Mouse (Mus musculus): ENCODE data around the gene Pcbp1.
"Not testable (repeated sequence)": the region's sequence is repeated elsewhere in the genome, so short reads cannot be mapped to it uniquely, and the experiment has no call there.

Pcbp1 gene

DNA sequence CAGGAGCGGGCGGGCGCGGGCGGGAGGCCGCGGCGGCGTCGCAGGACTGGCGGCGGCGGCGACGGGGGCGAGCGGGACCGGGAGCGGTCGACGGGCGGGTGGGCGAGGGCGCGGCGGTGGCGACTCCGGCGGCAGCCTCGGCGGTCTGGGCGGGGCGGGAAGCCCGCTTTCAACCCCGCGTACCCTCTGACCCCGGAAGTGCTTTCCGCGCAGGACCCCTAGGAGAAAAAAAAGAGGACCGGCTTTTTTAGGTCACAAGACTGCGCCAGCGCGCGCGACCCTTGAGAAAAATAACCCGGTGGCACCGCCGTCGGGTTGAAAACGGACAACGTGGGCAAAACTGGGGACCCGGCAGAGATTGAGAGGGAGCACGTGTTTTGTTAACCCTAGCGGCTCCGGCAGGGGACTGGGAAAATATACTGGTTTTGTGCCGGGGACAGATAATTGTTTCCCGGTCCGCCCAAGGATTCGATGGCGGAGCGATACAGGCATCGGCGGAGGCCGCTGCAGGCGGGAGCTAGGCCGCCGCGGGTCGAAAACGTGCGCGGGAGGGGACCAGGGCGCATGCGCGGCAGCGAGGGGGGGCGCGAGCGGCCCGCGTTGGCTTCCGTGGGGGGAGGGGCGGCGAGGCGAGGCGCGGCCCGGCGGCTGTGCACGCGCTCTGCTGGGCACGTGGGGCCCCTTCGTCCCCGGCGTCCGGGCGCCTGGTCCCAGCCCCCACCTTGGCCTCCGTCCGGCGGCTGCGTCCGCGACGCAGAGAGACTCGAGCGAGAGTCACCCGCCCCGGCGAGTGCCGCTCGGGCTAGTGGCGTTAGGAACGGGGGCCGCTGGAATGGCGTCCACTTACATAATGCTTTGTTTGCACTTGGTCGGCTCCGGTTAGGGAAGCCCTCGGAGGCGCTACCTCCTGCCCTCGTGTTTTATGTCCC lies at the start of gene Pcbp1:
Gene Pcbp1 (minus strand): TSS at position 290 of the 929 bp plus-strand sequence.
- DNase-seq (ENCODE audit: low spot score), result peak; percentile 98

DNA sequence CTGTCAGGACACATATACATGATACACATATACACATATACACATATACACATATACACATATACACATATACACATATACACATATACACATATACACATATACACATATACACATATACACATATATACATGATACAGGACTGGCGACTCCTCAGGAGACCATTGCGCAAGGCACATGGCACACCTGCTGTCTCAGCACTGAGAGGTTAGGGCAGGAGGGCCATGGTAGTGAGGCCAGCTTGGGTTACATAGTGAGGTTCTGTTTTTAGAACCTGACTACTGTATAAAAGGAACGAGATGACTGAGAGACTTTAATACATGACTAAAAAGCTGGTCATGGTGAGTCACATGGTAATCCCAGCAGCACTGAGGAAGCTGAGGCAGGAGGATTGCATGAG lies 48.4 kb upstream of the Pcbp1 start:
- DNase-seq (ENCODE audit: low spot score), result no peak

DNA sequence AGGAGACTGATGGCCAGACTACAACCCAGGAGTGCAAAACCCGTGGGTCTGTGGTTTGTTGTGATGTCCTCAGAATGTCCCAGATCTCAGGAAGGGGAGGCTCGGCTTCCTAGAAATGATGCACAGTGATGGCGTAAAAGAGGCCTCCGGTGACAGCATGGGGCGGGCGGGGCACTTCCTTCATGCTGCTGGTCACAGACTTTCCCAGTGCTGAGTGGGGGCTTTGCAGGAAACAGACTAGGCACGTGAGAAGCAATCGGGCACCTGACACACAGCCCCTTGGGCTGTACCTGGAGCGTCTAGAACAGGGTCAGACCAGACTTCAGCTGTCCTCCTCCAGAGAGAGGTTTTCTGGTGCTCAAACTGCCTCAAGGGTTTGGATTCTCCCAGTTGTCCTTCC lies 44.7 kb upstream of the Pcbp1 start:
- DNase-seq (ENCODE audit: low spot score), result no peak

DNA sequence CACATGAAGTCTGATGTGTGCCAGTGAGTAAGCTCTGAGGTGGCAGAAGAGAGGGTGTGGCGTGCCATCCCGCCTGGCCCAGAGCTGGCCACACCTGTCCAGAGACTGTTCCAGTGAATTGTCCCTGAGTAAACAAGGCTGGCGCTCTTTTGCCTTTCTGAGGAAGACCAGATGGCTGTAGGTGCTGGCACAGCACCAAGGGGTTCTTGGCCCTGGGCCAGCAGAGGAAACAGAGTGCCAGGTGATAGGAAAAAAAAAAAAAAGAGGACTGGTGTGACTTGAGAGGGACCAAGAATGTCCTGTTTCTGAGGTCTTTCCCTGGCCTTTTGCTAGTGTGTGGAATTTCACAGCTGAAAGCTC lies 43.3 kb upstream of the Pcbp1 start:
- DNase-seq (ENCODE audit: low spot score), result no peak

DNA sequence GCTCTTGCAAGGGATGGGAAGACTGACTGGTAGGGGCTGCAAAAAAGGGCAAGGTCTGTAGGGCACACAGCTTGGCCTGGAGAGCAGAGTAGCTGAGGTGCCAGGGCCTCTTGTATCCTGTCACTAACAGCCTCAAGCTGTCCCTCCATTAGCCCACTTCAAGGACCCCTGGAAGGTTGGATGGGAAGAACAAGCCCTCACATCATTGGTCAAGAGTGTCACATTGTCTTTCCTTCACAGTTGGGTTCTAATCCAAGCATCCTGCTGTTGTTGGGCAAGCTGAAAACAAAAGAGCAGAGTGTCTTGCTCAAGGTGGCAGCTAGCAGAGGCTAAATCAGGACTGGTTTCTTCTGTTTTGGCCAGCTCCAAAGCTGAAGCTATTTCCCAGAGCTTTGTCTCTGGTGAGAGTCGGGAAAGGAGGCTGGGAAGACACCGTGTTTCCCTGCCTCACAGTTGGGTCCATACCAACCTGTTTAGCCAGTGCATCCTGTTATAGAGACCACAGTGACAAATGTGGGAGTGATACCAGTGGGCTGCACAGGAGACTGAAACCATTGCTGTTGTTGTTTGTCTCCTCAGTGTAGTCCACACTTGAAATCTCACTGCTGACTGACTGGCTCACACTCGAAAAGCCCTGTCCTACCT lies 42.8 kb upstream of the Pcbp1 start:
- DNase-seq (ENCODE audit: low spot score), result peak; percentile 29

DNA sequence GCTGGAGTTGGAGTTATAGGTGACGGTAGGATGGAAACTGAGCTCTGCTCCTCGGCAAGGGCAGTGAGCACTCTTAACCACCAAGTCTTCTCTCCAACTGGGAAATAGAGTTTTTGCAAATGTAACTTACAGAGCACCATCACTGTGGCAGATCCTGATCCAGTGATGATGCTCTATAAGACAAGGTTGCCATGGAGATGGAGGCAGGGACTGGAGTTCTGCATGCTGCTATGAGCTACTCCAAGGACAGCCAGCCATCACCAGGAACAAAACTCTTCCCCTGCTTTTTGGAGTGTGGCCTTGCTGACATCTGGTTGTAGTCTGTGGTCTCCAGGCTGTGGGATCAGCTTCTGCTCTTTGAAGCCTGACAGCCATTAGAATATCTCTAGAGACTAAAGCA lies 39.7 kb upstream of the Pcbp1 start:
- no peak for DNase-seq (ENCODE audit: low spot score)

- not testable (repeated sequence) for DNase-seq (ENCODE audit: low spot score)
These were observed 31.1 kb upstream of the Pcbp1 start for GRCm38 (mm10) chr6:86557182-86557581.

GRCm38 (mm10) chr6:86556345-86557058 lies 30.4 kb upstream of the Pcbp1 start:
- DNase-seq (ENCODE audit: low spot score), result no peak

DNA sequence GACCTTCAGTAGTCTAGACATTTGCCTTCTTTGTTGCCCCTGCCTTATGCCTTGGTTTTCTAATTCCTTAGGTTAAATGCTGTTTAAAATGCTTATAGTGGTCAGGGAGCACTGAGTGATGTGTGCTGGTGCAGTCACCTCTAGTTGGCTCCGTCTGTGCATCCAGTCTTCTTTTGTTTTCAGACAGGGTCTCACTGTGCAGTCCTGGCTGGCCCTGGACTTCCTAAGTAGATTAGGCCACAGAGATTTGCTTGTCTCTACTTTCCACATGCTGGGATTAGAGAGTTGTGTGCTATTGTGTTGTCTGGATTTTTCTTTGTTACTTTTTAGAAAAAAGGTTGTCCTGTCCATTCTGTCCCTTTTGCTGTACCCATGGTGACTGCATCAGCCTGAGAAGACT lies 24.5 kb upstream of the Pcbp1 start:
- no peak for DNase-seq (ENCODE audit: low spot score)

GRCm38 (mm10) chr6:86547880-86548367 lies 21.8 kb upstream of the Pcbp1 start:
- DNase-seq (ENCODE audit: low spot score), result no peak

- DNase-seq (ENCODE audit: low spot score), result no peak
These were observed 21.2 kb upstream of the Pcbp1 start for GRCm38 (mm10) chr6:86547228-86547755.

- DNase-seq (ENCODE audit: low spot score), result peak; percentile 68
These were observed 19.1 kb upstream of the Pcbp1 start for GRCm38 (mm10) chr6:86545236-86545635.

DNA sequence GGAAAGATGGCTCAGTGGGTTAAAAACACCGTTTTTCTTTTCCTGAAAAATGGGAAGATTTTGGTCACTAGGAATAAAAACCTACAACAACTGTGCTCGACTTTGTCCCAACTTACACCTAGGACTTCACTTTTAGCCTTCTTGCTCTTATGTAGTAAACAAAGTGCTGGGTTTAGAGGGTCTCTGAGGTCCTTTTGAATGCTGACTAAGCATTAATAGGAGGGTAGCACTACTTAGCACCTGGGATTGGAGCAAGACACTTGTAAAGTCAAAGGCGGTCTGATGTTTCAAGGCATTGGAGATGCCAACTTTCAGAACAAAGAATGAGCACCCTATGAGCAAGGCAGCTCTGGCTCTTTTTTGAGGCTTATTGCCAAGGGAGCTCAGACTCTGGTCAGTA lies 17.7 kb upstream of the Pcbp1 start:
- peak; percentile 75 for DNase-seq (ENCODE audit: low spot score)

DNA sequence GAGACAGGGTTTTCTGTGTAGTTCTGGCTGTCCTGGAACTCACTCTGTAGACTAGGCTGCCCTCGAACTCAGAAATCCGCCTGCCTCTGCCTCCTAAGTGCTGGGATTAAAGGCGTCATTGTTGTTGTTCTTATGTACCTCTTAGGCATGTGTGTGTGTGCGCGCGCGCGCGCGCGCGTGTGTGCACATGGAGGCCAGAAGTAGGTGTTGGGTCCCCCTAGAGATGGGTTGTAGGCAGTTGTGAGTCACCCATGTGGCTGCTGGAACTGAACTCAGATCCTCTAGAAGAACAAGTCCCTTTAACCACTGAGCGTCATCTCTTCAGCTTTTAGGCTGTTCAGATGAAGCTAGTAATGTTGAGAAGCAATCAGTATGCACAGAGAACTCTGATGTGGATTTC lies 16.9 kb upstream of the Pcbp1 start:
- no peak for DNase-seq (ENCODE audit: low spot score)

- DNase-seq (ENCODE audit: low spot score), result no peak
These were observed 15.5 kb upstream of the Pcbp1 start for GRCm38 (mm10) chr6:86541650-86542049.

DNA sequence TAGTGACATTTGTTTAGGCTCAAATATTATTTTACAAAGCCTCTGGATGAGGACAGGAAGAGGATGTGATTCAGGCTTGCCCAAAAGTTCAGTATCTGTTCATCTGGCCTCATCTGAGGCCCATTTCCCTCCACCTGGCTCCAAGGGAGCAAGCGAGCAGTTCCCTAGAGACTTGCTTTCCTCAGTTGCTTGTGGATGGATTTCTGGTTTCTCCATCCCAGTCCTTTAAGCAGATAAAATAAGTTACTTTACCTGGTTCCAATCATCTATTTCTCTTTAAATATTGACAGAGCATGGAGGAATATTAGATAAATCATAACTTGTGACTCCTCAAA lies 2.3 kb upstream of the Pcbp1 start:
- DNase-seq (ENCODE audit: low spot score), result no peak

- no peak for DNase-seq (ENCODE audit: low spot score)
These were observed 1.8 kb upstream of the Pcbp1 start for GRCm38 (mm10) chr6:86527766-86528450.

- DNase-seq (ENCODE audit: low spot score), result peak; percentile 87
These were observed 1.0 kb upstream of the Pcbp1 start for GRCm38 (mm10) chr6:86526961-86527740.

DNA sequence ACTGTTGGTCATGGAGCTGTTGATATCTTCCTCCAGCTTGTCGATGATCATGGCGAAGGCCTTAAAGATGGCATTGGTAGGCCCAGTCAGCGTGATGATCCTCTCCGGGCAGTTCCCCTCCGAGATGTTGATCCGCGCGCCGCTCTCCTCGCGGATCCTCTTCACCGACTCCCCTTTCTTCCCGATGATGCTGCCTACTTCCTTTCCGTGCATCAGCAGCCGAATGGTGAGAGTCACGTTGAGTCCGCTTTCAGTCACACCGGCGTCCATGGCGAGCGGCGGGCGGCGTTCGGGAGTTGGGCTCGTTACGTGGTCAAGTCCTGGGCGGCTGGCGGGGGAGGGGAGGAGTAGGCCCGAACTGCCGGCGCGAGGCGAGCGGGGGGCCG lies 482 bp downstream of the Pcbp1 start:
- peak; percentile 82 for DNase-seq (ENCODE audit: low spot score)

- DNase-seq (ENCODE audit: low spot score), result peak; percentile 76
These were observed 1.1 kb downstream of the Pcbp1 start for GRCm38 (mm10) chr6:86524879-86525645.

Measured in adipocyte (in vitro differentiated cells).